Mouse (Mus musculus) ES-E14 (cell line): ENCODE data around the gene C1qtnf7.

Source experiments
- HCFC1 ChIP-seq: IDR thresholded peaks from 2 replicates; pipeline ENCODE4 v1.6.1; 2012; ENCODE audit warnings: low read length, inconsistent platforms, borderline replicate concordance; ENCODE audit not compliant: insufficient read depth
- MAFK ChIP-seq: IDR thresholded peaks from 2 replicates; pipeline ENCODE4 v1.6.1; 2014; ENCODE audit warnings: mild to moderate bottlenecking, low read depth, low read length, inconsistent platforms; ENCODE audit not compliant: insufficient read depth
- ZNF384 ChIP-seq: IDR thresholded peaks from 2 replicates; pipeline ENCODE4 v1.6.1; 2012; ENCODE audit warnings: low read depth, low read length, inconsistent platforms

DNA sequence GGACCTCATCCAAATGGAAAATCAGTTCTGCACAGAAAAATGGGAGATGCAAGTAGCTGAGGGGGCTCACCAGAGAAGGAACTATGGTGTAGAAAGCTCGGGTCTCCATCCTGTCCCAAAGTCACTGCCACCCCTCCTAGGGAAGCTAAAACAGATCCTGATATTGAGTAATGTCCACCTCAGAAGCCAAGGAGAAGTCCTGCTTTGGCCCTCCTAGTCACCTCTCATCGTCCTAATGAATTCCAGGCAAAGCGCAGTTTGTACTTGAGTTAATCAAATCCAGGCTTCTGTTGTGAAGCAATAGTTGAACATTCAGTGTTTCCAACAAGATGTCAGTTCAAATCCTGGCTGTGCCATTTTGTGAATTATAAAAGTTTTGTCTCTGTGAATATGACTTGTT is 87.2 kb downstream of the C1qtnf7 start:
- TF ChIP-seq MAFK: no peak
- no peak for TF ChIP-seq HCFC1
- no peak for TF ChIP-seq ZNF384
